Mouse (Mus musculus) embryo, embryonic 10.5 days (tissue): ENCODE results near the gene Sgtb.

Experiments
- DNase-seq: peaks from one replicate; pipeline ENCODE4 v3.0.0-alpha.2; 2015; ENCODE audit warnings: low spot score

The Sgtb gene

GRCm38 (mm10) chr13:104179176-104179888, 69.8 kb downstream of the Sgtb start:
- DNase-seq: no peak

- no peak for DNase-seq
Observed at GRCm38 (mm10) chr13:104187357-104187756, 77.8 kb downstream of the Sgtb start.
